Mouse (Mus musculus) forebrain, postnatal 0 days (tissue): ENCODE measurements around the gene Slc52a3. TPM values are rescaled to one million over a fixed set of nuclear protein-coding genes. Genes with fewer than 3 reads are reported as not detected.

Source experiments
- ATAC-seq: fragments of 200-750 bp; cut with Nextera tagmentation; 2 replicates; pipeline ENCODE4 v1.8.0; 2017; ENCODE audit warnings: mild to moderate bottlenecking, moderate library complexity
- DNase-seq: peaks from one replicate; pipeline ENCODE4 v3.0.0-alpha.2; 2015
- H3K27ac ChIP-seq: fragments of 300-500 bp; sonication (generic); 2 replicates; pipeline ENCODE4 v1.5.1; 2014; ENCODE audit warnings: low read depth, mild to moderate bottlenecking, antibody characterized with exemption, low read length, moderate library complexity, mixed read lengths
- H3K27me3 ChIP-seq: fragments of 300-500 bp; sonication (generic); 2 replicates; pipeline ENCODE4 v1.6.1; 2014; ENCODE audit warnings: mild to moderate bottlenecking, low read length, mixed read lengths; ENCODE audit not compliant: insufficient read depth
- H3K36me3 ChIP-seq: fragments of 300-500 bp; sonication (generic); 2 replicates; pipeline ENCODE4 v1.6.1; 2014; ENCODE audit warnings: mild to moderate bottlenecking, moderate library complexity; ENCODE audit not compliant: insufficient read depth
- H3K4me1 ChIP-seq: fragments of 300-500 bp; sonication (generic); 2 replicates; pipeline ENCODE4 v1.6.1; 2014; ENCODE audit warnings: antibody characterized with exemption; ENCODE audit not compliant: insufficient read depth
- H3K4me2 ChIP-seq: fragments of 300-500 bp; sonication (generic); 2 replicates; pipeline ENCODE4 v1.6.1; 2014; ENCODE audit warnings: low read depth, mild to moderate bottlenecking, moderate library complexity
- H3K4me3 ChIP-seq: fragments of 300-500 bp; sonication (generic); 2 replicates; pipeline ENCODE4 v1.5.1; 2014; ENCODE audit warnings: low read depth, low read length, mixed read lengths
- H3K9ac ChIP-seq: fragments of 300-500 bp; sonication (generic); 2 replicates; pipeline ENCODE4 v1.6.1; 2014; ENCODE audit warnings: mild to moderate bottlenecking
- H3K9me3 ChIP-seq: fragments of 300-500 bp; sonication (generic); 2 replicates; pipeline ENCODE4 v1.6.1; 2016; ENCODE audit warnings: low read length
- CTCF ChIP-seq: sonication (generic); IDR thresholded peaks from 2 replicates; pipeline ENCODE4 v1.5.1; 2016; ENCODE audit warnings: antibody characterized with exemption, control low read depth, low read depth
- WGBS: fragments of 180-500 bp; shearing (Covaris S2); extraction: QIAGEN DNeasy Blood & Tissue Kit; methylation state at CpG from one replicate; pipeline ENCODE4 v1.1.7; 2014; 5-methylcytosine and 5-hydroxymethylcytosine counted together
- polyA plus RNA-seq: library from polyadenylated mRNA; unstranded; fragments of >200 nt; fragmentation: Nextera tagmentation; extraction: Ambion mirVana; gene quantifications from 2 replicates; pipeline ENCODE4 v1.2.1, GENCODE M21; 2015
- total RNA-seq: library from RNA; depleted of rRNA; stranded (reverse); fragments of >200 nt; gene quantifications from 2 replicates; pipeline ENCODE4 v1.2.3, GENCODE M21; 2014

Gene Slc52a3
- total and polyA plus RNA-seq, 2 experiments from 2014 or later, result 2.0 to 2.2 TPM

DNA sequence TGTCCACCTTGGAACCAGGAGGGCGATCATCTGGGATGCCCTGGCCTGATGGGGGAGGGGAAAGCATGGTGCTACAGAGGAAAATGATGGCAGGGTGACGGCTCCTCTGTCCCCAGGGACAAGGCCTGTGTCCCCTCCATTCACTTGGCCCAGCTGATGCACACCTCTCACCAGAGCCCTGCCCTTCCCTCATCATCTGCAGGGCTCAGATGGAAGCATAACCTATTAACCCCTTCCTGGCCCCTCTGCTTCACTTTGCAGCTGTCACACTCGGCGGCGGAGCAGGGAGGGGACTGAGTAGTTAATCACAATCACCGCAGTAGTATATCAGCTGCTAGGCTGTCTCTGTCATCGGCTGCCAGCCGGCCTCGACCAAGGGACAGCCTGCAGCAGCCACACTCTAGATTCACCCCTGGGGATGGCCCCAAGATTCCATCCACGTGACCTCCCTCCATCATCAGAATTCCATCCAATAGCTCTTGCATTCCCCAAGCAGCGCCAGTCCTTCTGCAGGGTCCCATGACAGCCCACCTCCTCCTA, 28.6 kb downstream of the Slc52a3 start:
- Histone ChIP-seq H3K27ac (no peak overlapping the region), H3K4me3 (no peak overlapping the region), H3K9ac (no peak overlapping the region), H3K9me3 (no peaks in the 10 kb centered on the region), H3K27me3 (no peaks in the 10 kb centered on the region), H3K36me3 (no peaks in the 10 kb centered on the region), H3K4me1 (no peaks in the 10 kb centered on the region), H3K4me2 (no peak overlapping the region)
- TF ChIP-seq CTCF, result no peak
- 64% methylated on average over 11 of the region's 11 CpGs for WGBS
- ATAC-seq (no peak), DNase-seq (no peak)

DNA sequence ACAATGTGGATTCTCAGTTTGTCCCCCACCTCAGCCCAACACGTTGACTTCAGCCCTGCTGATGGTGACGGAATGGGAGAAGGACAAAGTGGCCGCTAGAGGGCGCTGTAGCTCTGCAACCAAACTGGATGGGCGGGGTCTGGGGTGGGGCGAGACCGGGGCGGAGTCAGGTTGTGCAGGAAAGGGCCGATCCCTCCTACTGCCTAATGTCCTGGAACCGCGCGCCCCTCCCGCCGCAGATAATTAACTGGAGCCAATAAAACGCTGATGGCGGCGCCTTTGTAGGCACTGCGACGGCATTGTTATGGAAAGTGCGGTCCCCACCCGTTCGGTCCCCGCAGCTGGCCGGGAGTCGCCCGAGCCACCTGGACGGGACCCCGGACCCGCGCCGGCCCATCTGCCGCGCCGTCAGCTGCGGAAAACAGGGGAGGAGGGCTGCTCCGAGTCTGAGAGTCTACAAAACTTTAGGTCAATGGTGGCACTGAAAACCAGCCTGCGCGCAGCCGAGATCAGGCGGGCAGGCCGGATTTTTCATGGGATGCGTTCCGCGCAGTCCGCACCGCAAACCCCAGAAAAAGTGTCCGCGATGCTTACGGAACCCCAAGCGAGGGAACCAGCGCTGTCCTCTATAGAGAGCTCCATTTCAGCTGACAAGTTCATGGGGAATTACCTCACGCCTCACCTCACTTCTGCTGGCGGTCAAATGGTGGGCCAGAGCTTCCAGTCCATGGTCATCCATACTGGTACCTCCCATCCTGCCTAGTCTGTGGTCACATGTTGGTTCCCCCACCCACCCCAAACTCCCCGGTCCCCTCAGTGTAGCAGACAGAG, 33.2 kb downstream of the Slc52a3 start:
- ATAC-seq (peak; percentile 96), DNase-seq (peak; percentile 96)
- H3K36me3 ChIP-seq, result no peaks in the 10 kb centered on the region
- WGBS, result 1% methylated on average over 54 of the region's 54 CpGs
- H3K9ac ChIP-seq, result peak overlapping the region; percentile 65
- H3K9me3 ChIP-seq, result no peaks in the 10 kb centered on the region
- H3K27ac ChIP-seq, result 0 out of 2 replicates have a peak overlapping the region, but pooled peaks have one; percentile 36
- H3K4me1 ChIP-seq, result no peaks in the 10 kb centered on the region
- H3K4me3 ChIP-seq, result peak overlapping the region; percentile 65
- TF ChIP-seq CTCF, result peak; percentile 97
- peak overlapping the region; percentile 89 for H3K4me2 ChIP-seq
- H3K27me3 ChIP-seq, result no peaks in the 10 kb centered on the region

DNA sequence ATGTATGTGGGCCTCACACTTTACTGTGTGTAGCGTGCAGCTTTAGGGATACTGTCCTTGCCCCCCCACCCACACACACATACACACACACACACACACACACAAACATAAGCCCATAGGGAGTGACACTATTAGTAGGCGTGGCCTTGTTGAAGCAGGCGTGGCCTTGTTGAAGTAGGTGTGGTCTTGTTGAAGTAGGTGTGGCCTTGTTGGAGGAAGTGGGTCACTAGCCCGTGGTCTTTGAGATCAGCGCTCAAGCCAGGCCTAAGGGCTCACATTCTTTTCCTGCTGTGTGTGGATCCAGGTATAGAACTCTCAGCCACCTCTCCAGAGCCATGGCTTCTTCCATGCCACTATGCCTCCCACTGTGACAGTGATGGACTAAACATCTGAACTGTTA, 34.7 kb downstream of the Slc52a3 start:
- no peak overlapping the region for H3K4me3 ChIP-seq
- no peak overlapping the region for H3K9ac ChIP-seq
- no peak for TF ChIP-seq CTCF
- no peaks in the 10 kb centered on the region for H3K4me1 ChIP-seq
- ATAC-seq, result no peak
- H3K27ac ChIP-seq, result no peak overlapping the region
- H3K4me2 ChIP-seq, result no peak overlapping the region
- peaks cover 7% of the 10 kb centered on the region; the same call in 1 of the 2 replicates for H3K9me3 ChIP-seq
- no peak for DNase-seq
- 87% methylated on average over 5 of the region's 5 CpGs for WGBS
- H3K36me3 ChIP-seq, result no peaks in the 10 kb centered on the region
- no peaks in the 10 kb centered on the region for H3K27me3 ChIP-seq

DNA sequence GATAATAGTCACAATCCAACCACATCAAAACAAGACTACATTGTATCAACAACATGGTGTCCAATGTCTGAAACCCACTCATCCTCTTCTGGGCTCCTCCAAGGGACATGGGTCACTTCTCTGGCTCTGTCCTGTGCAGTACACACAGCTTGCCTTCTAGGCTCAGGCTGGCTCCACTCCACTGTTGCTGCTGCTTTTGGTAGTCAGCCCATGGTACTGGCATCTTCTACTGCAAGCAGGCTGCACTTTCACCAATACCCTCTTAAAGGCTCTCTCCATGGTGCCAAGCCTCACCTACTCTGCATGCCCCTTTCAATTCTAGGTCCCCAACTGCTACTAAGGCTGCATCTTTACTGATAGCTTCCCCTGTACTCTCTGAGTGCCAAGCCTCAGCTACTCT, 43.8 kb downstream of the Slc52a3 start:
- DNase-seq, result no peak
- Histone ChIP-seq H3K4me1 (no peaks in the 10 kb centered on the region), H3K9me3 (peaks cover 7% of the 10 kb centered on the region; the same call in 1 of the 2 replicates), H3K9ac (no peak overlapping the region), H3K4me2 (no peak overlapping the region), H3K27me3 (no peaks in the 10 kb centered on the region), H3K36me3 (no peaks in the 10 kb centered on the region), H3K4me3 (no peak overlapping the region), H3K27ac (no peak overlapping the region)
- no peak for ATAC-seq
- no peak for TF ChIP-seq CTCF

DNA sequence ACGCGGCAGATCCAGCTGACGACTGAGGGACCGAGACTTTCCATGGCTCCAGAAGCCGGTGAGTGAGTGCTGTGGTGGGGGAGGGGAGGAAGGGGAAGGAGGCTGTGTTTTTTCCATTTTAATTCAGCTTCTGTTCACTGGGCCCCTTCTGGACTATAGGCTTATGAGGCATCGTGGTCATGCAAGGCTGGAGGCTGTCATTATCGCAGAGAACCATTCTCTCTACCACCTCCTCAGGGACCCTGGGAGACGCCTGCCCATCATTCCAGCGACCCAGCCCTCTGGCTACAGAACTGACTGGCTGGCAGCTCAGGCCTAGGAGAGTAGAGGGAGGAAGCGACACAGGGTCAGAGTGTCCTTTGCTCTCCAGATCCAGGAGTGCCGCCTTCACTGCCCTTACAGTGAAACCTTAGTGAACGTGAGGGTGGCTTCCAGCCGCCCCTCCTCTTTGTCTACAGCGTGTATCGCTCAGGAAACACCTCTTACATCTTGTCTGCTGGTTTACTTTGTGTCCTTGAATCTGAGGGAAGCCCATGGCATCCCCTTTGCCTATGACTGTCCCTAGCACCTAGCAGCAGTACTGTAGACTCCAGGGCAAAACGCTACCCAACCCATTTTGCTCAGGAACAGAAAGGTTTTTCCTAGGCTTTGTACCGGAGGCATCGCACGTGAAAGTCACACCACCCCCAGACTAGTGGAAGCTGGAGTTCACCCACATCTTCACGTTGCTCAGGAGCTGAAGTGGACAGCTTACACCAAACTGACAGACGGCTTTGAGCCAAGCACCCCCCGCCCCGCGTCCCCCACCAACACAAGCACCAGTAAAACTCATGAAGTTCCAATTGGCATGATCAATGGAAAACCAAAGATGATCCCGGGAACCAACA, 51.0 kb downstream of the Slc52a3 start:
- DNase-seq, result no peak
- H3K9ac ChIP-seq, result no peak overlapping the region
- H3K4me1 ChIP-seq, result peaks cover 22% of the 10 kb centered on the region
- peak overlapping the region; percentile 69 for H3K27ac ChIP-seq
- 6% methylated on average over 25 of the region's 25 CpGs for WGBS
- no peaks in the 10 kb centered on the region for H3K27me3 ChIP-seq
- no peak for ATAC-seq
- no peaks in the 10 kb centered on the region for H3K36me3 ChIP-seq
- H3K9me3 ChIP-seq, result no peaks in the 10 kb centered on the region
- H3K4me2 ChIP-seq, result peak overlapping the region; percentile 97
- H3K4me3 ChIP-seq, result peak overlapping the region; percentile 49; the same call in 1 of the 2 replicates
- TF ChIP-seq CTCF, result no peak

DNA sequence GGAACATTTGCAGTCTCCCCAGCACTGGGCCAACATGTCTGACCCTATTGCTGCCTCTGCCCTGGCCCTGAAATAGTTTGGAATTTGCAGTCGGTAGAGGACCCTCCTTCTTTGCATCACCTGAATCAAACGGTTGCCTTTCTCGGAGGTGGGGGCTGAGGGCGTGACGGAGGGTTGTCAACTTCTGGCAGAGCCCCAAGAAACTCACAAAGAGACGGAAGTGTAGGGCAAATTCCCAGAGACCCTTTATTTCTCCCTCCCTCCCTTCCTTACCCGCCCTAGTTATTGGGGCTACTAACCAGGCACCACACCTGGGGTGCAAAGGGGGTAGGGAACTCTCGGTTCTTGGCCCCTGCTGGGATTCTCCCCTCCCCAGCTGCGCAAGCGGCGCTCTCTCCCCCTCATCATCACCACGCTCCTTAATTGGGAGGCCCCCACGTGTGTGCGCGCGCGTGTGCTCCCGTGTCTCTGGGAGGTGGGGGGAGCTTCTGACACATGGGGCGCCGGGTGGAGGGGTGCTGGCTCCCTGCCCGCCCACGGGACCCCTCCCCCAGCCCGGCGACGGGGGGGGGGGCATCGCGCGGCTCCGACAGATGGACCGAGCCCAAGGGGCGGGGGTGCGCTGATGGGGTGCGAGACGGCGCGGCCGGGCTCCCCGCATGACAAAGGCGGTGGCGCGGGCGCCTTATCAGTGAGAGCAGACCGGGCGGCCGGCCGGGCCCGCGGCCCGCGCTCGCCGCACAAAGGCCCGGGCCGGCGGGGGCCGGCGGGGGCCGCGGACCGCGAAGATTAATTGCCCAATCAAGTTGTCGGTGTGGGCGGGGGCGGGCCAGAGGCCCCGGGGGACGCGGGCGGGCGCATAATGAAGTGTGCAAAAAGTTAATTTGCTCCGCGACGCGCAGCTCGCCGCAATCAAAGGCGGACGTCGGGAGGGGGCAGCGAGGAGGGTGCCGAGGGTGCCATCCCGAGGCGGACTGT, 52.0 kb downstream of the Slc52a3 start:
- H3K4me2 ChIP-seq, result peak overlapping the region; percentile 97
- peak overlapping the region; percentile 69 for H3K27ac ChIP-seq
- H3K27me3 ChIP-seq, result no peaks in the 10 kb centered on the region
- peaks cover 22% of the 10 kb centered on the region for H3K4me1 ChIP-seq
- peak; percentile 77 for DNase-seq
- WGBS, result 1% methylated on average over 79 of the region's 82 CpGs
- peak overlapping the region; percentile 64 for H3K9ac ChIP-seq
- ATAC-seq, result peak; percentile 69
- H3K36me3 ChIP-seq, result no peaks in the 10 kb centered on the region
- no peaks in the 10 kb centered on the region for H3K9me3 ChIP-seq
- TF ChIP-seq CTCF, result no peak
- H3K4me3 ChIP-seq, result peak overlapping the region; percentile 49
